Mouse (Mus musculus) stomach, postnatal 0 days (tissue): ENCODE results near the gene Ddost.

Source experiments
- CTCF ChIP-seq: IDR thresholded peaks from 2 replicates; pipeline ENCODE4 v1.5.1; 2016; ENCODE audit warnings: antibody characterized with exemption, low read depth, mild to moderate bottlenecking, moderate library complexity
- EP300 ChIP-seq: optimal IDR thresholded peaks from 2 replicates; pipeline ENCODE3; 2016; ENCODE audit warnings: antibody characterized with exemption

DNA sequence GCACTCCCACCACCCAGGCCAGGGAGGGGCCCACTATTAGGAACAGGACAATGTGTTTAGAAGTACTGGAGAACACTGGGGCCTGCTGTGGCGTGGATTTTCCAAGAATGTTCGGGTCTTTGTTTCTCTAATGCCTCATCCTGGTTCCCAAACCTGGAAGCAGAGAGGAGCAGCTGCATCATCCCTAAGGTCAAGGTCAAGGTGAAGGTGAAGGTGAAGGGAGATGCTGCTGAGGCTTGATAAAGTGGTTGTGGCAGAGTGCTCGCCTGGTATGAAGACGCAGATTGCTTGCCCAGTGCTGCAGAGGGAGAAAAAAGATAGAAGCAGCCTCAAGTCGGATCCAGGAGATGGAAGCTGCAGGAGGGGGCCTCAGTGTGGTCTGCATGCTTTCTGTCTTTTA, 47.3 kb downstream of the Ddost start:
- TF ChIP-seq CTCF (no peak), EP300 (no peak)
